Mouse (Mus musculus): ENCODE data around the gene Mphosph6. TPM values are rescaled to one million over a fixed set of nuclear protein-coding genes. Genes with fewer than 3 reads are reported as not detected.

Gene Mphosph6
- polyA plus RNA-seq, 1 experiment from 2014 or later: 65.3 TPM

DNA sequence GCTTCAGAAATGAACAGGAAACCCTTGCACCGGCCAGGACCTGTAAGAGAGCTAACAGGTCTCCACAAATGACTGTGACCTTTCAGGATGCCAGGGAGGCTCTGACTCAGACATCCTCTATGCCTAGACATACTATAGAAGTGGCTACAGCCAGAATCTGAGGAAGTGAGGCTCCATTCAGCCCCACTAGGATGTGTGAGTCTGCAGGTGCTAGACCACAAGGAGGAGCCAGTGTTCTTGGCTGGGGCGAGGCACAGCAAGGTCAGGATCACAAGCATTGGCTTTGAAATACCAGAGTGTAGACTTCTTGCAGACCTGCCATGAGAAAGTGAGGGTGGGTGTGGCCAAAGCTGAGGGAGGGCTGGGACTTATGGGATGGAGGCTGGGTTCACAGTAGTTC lies 29.1 kb downstream of the Mphosph6 start:
- WGBS: 53% methylated on average over 2 of the region's 2 CpGs
- Histone ChIP-seq H3K27me3 (ENCODE audit: insufficient read depth, low read length) (no peaks in the 10 kb centered on the region), H3K9me3 (replicated peaks; ENCODE audit: low read length) (no peaks in the 10 kb centered on the region), H3K4me2 (ENCODE audit: low read length) (no peak overlapping the region), H3K4me3 (replicated peaks; ENCODE audit: low read depth, low read length) (no peak overlapping the region), H3K36me3 (ENCODE audit: insufficient read depth, low read length) (no peaks in the 10 kb centered on the region), H3K27ac (no peak overlapping the region), H3K4me1 (replicated peaks; ENCODE audit: insufficient read depth, low read length) (no peaks in the 10 kb centered on the region), H3K9ac (ENCODE audit: low read depth, low read length) (no peak overlapping the region)
- ATAC-seq (replicated peaks; ENCODE audit: low FRiP score, low read depth) (peak; percentile 79), DNase-seq (ENCODE audit: low spot score) (peak; percentile 44)
- TF ChIP-seq CTCF (IDR thresholded peaks at IDR 0.05; ENCODE audit: low read depth): peak; percentile 65

DNA sequence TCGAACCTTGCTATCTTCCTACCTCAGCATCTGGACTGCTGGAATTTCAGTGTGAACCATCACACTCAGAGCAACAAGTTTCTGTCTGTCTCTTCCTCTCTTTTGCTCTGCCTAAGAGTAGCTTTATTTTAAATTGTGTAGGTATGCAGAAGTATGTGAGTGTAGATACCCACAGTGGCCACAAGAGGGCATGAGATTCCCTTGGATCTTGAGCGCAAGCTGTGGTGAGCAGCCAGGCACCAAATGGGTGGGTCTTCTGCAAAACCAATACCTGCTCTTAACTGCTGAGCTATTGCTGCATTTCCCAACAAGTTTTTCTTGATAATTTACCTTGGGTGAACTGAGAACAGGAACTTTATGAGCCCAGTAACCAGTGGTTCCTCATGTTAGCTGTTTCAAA lies 29.6 kb downstream of the Mphosph6 start:
- H3K27me3 ChIP-seq (ENCODE audit: insufficient read depth, low read length): no peaks in the 10 kb centered on the region
- DNase-seq (ENCODE audit: low spot score) (peak; percentile 54), ATAC-seq (replicated peaks; ENCODE audit: low FRiP score, low read depth) (no peak)
- H3K9me3 ChIP-seq (replicated peaks; ENCODE audit: low read length): no peaks in the 10 kb centered on the region
- no peak overlapping the region for H3K4me3 ChIP-seq (replicated peaks; ENCODE audit: low read depth, low read length)
- no peaks in the 10 kb centered on the region for H3K36me3 ChIP-seq (ENCODE audit: insufficient read depth, low read length)
- WGBS: 78% methylated on average over 2 of the region's 2 CpGs
- no peak overlapping the region for H3K9ac ChIP-seq (ENCODE audit: low read depth, low read length)
- no peak overlapping the region for H3K4me2 ChIP-seq (ENCODE audit: low read length)
- peak; percentile 79 for TF ChIP-seq CTCF (IDR thresholded peaks at IDR 0.05; ENCODE audit: low read depth)
- H3K4me1 ChIP-seq (replicated peaks; ENCODE audit: insufficient read depth, low read length): no peaks in the 10 kb centered on the region
- no peak overlapping the region for H3K27ac ChIP-seq

DNA sequence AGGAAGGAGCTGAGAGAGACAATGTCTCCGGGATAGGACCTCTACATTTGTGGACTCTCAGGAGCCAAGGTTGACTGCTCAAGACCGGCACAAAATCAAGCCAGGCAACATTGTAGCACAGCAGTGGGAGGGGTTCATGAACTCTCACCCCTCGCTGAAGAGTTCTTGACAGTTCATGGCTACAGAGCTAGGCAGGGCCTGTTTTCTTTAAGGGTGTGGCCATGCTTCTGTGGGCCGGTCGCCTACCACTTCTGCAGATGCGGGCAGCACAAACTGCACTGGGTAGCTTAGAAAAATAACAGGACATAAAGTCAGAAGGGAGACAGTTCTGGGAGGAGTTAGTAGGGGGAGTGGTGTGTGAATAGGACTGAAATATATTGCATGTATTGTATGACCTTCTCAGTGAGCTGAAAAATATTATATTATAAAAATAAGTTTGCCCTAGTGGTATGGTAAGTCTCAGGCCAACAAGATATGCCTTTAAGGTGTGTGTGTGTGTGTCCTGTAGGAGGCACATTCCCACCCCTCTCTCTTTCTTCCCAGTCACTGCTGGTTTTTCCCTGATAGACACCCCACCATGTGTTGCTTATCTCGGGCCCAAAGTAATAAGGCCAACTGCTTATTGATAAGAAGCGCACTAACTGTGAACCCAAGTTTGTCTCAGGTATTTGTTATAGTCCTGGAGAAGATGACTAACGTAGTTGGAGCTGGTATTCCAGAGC lies 30.5 kb downstream of the Mphosph6 start:
- H3K9ac ChIP-seq (ENCODE audit: low read depth, low read length): no peak overlapping the region
- H3K9me3 ChIP-seq (replicated peaks; ENCODE audit: low read length): no peaks in the 10 kb centered on the region
- no peaks in the 10 kb centered on the region for H3K4me1 ChIP-seq (replicated peaks; ENCODE audit: insufficient read depth, low read length)
- H3K4me3 ChIP-seq (replicated peaks; ENCODE audit: low read depth, low read length): no peak overlapping the region
- WGBS: 63% methylated on average over 9 of the region's 9 CpGs
- TF ChIP-seq CTCF (IDR thresholded peaks at IDR 0.05; ENCODE audit: low read depth): no peak
- no peak overlapping the region for H3K27ac ChIP-seq
- ATAC-seq (replicated peaks; ENCODE audit: low FRiP score, low read depth): 0 out of 2 replicates have a peak, but pooled peaks have one; percentile 34
- no peak overlapping the region for H3K4me2 ChIP-seq (ENCODE audit: low read length)
- no peaks in the 10 kb centered on the region for H3K27me3 ChIP-seq (ENCODE audit: insufficient read depth, low read length)
- H3K36me3 ChIP-seq (ENCODE audit: insufficient read depth, low read length): no peaks in the 10 kb centered on the region
- no peak for DNase-seq (ENCODE audit: low spot score)

DNA sequence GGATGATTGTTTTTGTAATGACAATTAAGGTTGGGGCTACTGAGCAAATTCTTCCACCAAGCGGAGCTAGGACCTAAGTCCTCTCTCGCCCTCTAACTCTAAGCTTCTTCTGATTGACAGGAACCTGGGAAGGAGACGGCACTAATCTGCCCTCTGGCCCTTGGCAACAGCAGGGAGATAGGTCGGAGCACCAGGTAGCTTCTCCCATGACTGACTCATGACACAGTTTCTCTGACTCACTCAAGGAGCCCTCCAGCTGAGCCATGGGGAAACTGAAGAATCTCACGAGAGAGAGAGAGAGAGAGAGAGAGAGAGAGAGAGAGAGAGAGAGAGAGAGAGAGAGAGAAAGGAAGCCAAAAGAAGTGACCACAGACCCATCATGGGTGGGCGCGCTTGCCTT lies 32.8 kb downstream of the Mphosph6 start:
- WGBS: 81% methylated on average over 7 of the region's 7 CpGs
- H3K4me2 ChIP-seq (ENCODE audit: low read length): no peak overlapping the region
- ATAC-seq (replicated peaks; ENCODE audit: low FRiP score, low read depth) (no peak), DNase-seq (ENCODE audit: low spot score) (no peak)
- no peaks in the 10 kb centered on the region for H3K9me3 ChIP-seq (replicated peaks; ENCODE audit: low read length)
- no peak overlapping the region for H3K27ac ChIP-seq
- no peak overlapping the region for H3K9ac ChIP-seq (ENCODE audit: low read depth, low read length)
- H3K36me3 ChIP-seq (ENCODE audit: insufficient read depth, low read length): no peaks in the 10 kb centered on the region
- no peaks in the 10 kb centered on the region for H3K4me1 ChIP-seq (replicated peaks; ENCODE audit: insufficient read depth, low read length)
- H3K4me3 ChIP-seq (replicated peaks; ENCODE audit: low read depth, low read length): no peak overlapping the region
- no peak for TF ChIP-seq CTCF (IDR thresholded peaks at IDR 0.05; ENCODE audit: low read depth)
- H3K27me3 ChIP-seq (ENCODE audit: insufficient read depth, low read length): no peaks in the 10 kb centered on the region

DNA sequence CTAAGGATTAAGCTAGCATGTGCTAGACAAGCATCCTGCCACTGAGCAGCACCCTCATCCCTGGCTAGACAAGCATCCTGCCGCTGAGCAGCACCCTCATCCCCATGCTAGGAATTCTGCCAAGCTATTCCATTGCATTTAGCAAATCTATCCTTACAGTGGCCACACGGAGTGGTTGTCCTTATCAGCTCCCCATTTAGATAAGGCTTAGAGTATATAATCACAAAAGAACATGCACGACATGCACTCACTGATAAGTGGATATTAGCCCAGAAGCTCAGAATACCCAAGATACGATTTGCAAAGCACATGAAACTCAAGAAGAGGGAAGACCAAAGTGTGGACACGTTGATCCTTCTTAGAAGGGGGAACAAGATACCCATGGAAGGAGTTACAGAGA lies 35.8 kb downstream of the Mphosph6 start:
- TF ChIP-seq CTCF (IDR thresholded peaks at IDR 0.05; ENCODE audit: low read depth): no peak
- Histone ChIP-seq H3K27me3 (ENCODE audit: insufficient read depth, low read length) (no peaks in the 10 kb centered on the region), H3K36me3 (ENCODE audit: insufficient read depth, low read length) (no peaks in the 10 kb centered on the region), H3K9me3 (replicated peaks; ENCODE audit: low read length) (no peaks in the 10 kb centered on the region), H3K4me3 (replicated peaks; ENCODE audit: low read depth, low read length) (no peak overlapping the region), H3K27ac (no peak overlapping the region), H3K4me2 (ENCODE audit: low read length) (no peak overlapping the region), H3K9ac (ENCODE audit: low read depth, low read length) (no peak overlapping the region), H3K4me1 (replicated peaks; ENCODE audit: insufficient read depth, low read length) (no peaks in the 10 kb centered on the region)
- ATAC-seq (replicated peaks; ENCODE audit: low FRiP score, low read depth) (no peak), DNase-seq (ENCODE audit: low spot score) (no peak)
- 62% methylated on average over 5 of the region's 5 CpGs for WGBS

DNA sequence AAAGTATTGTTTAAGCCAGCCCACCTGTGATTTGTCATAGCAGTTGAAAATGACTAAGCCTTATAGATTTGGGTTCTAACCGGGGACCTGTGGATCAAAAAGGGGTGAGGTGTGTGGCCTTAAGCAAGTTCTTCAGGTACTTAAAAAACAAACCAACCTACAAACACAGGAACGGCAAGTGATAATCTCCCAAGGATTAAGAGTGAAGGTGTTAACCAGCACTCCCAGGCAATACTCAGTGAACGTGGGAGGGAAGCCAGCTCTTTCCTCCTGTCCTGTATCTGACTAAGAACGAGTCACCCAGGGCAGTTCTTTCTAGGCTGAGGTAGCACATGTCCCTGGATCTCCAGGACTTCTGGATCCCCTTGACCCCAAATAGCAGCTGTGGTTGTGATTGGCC lies 37.1 kb downstream of the Mphosph6 start:
- Histone ChIP-seq H3K36me3 (ENCODE audit: insufficient read depth, low read length) (no peaks in the 10 kb centered on the region), H3K9ac (ENCODE audit: low read depth, low read length) (no peak overlapping the region), H3K27me3 (ENCODE audit: insufficient read depth, low read length) (no peaks in the 10 kb centered on the region), H3K4me1 (replicated peaks; ENCODE audit: insufficient read depth, low read length) (no peaks in the 10 kb centered on the region), H3K27ac (no peak overlapping the region), H3K4me3 (replicated peaks; ENCODE audit: low read depth, low read length) (no peak overlapping the region), H3K4me2 (ENCODE audit: low read length) (no peak overlapping the region), H3K9me3 (replicated peaks; ENCODE audit: low read length) (no peaks in the 10 kb centered on the region)
- no peak for TF ChIP-seq CTCF (IDR thresholded peaks at IDR 0.05; ENCODE audit: low read depth)
- ATAC-seq (replicated peaks; ENCODE audit: low FRiP score, low read depth) (no peak), DNase-seq (ENCODE audit: low spot score) (no peak)
- WGBS: 76% methylated on average over 4 of the region's 4 CpGs

DNA sequence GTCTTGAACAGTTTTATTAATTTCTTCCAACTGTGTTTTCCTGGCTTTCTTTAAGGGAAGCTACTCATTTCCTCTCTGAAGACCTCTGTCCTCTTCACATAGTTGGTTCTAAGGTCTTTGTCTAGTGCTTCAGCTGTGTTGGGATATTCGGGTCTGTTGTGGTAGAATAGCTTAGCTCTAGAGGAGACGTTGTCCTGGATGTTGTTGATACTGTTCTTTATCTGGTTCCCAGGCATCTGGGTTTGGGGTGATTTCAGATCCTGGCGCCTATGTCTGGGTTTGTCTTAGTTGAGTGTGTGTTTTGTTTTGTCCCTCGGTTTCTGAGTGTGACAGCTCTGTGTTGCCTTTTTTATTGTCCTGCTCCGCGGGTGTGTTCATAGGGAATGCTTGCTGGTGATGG lies 39.0 kb downstream of the Mphosph6 start:
- no peak for DNase-seq (ENCODE audit: low spot score)
- Histone ChIP-seq H3K4me3 (replicated peaks; ENCODE audit: low read depth, low read length) (no peak overlapping the region), H3K4me2 (ENCODE audit: low read length) (no peak overlapping the region), H3K9me3 (replicated peaks; ENCODE audit: low read length) (no peaks in the 10 kb centered on the region), H3K4me1 (replicated peaks; ENCODE audit: insufficient read depth, low read length) (no peaks in the 10 kb centered on the region), H3K36me3 (ENCODE audit: insufficient read depth, low read length) (no peaks in the 10 kb centered on the region), H3K27me3 (ENCODE audit: insufficient read depth, low read length) (no peaks in the 10 kb centered on the region), H3K9ac (ENCODE audit: low read depth, low read length) (no peak overlapping the region), H3K27ac (no peak overlapping the region)
- 87% methylated on average over 6 of the region's 6 CpGs for WGBS
- no peak for ATAC-seq (replicated peaks; ENCODE audit: low FRiP score, low read depth)
- TF ChIP-seq CTCF (IDR thresholded peaks at IDR 0.05; ENCODE audit: low read depth): no peak
